28 mouse cellular contexts compared by ENCODE assay signal in genomic region chr9:6298547-6298946, GRCm38 (mm10). TPM values are rescaled to one million over a fixed set of nuclear protein-coding genes. Genes with fewer than 3 reads are reported as not detected.
DNase-seq lines count a peak whose midpoint lies in the region; ATAC-seq and TF ChIP-seq lines count a peak whose summit lies in the region.
"Had no signal": no experiment of that assay in that cellular context is flagged by ENCODE, and none has a peak within 500 bp of the region (broad histone marks: within the 10 kb centered on the region; RNA-seq: fewer than 3 reads in every experiment).

No protein-coding gene starts in this region.

- H3K4me2 ChIP-seq in stomach, postnatal 0 days (replicated peaks; ENCODE audit: low read depth): no peak overlapping the region
- H3K4me2 ChIP-seq: embryonic facial prominence, embryonic 12.5 days; embryonic facial prominence, embryonic 15.5 days; forebrain, embryonic 13.5 days; heart, embryonic 13.5 days; hindbrain, embryonic 14.5 days had no signal

- H3K27me3 ChIP-seq in stomach, postnatal 0 days (ENCODE audit: control insufficient read depth, insufficient read depth, low read length): no peaks in the 10 kb centered on the region
- H3K27me3 ChIP-seq: embryonic facial prominence, embryonic 12.5 days; embryonic facial prominence, embryonic 15.5 days; forebrain, embryonic 13.5 days; heart, embryonic 13.5 days; Patski had no signal

- H3K9me3 ChIP-seq in stomach, postnatal 0 days (ENCODE audit: control insufficient read depth, low read length): no peaks in the 10 kb centered on the region
- H3K9me3 ChIP-seq: embryonic facial prominence, embryonic 12.5 days; embryonic facial prominence, embryonic 15.5 days; forebrain, embryonic 13.5 days; heart, embryonic 13.5 days had no signal

- 62% methylated on average over 2 of the region's 2 CpGs for WGBS in stomach, postnatal 0 days

- TF ChIP-seq CTCF in stomach, postnatal 0 days (IDR thresholded peaks at IDR 0.05; ENCODE audit: low read depth): no peak

- no peak overlapping the region for H3K4me3 ChIP-seq in stomach, postnatal 0 days (ENCODE audit: low read depth, low read length)
- H3K4me3 ChIP-seq: embryonic facial prominence, embryonic 12.5 days; embryonic facial prominence, embryonic 15.5 days; forebrain, embryonic 13.5 days; gastrocnemius, adult 2 months; heart, embryonic 13.5 days had no signal

- H3K36me3 ChIP-seq in stomach, postnatal 0 days (ENCODE audit: control insufficient read depth, insufficient read depth, low read length): no peaks in the 10 kb centered on the region
- H3K36me3 ChIP-seq: embryonic facial prominence, embryonic 12.5 days; embryonic facial prominence, embryonic 15.5 days; heart, embryonic 13.5 days had no signal

- H3K4me1 ChIP-seq in stomach, postnatal 0 days (replicated peaks; ENCODE audit: control insufficient read depth, insufficient read depth): no peaks in the 10 kb centered on the region
- H3K4me1 ChIP-seq: embryonic facial prominence, embryonic 12.5 days; embryonic facial prominence, embryonic 15.5 days; heart, embryonic 13.5 days had no signal

- peak; percentile 84; the same call in 1 of the 2 replicates for ATAC-seq in stomach, postnatal 0 days (ENCODE audit: low FRiP score, low TSS enrichment)
- ATAC-seq: forebrain, embryonic 13.5 days; forebrain, postnatal 0 days; hindbrain, postnatal 0 days; inflammation-experienced regulatory T-cells, adult 6 months; intestine, embryonic 16.5 days; Patski had no signal

- no peak overlapping the region for H3K9ac ChIP-seq in stomach, postnatal 0 days (ENCODE audit: low read length)
- H3K9ac ChIP-seq: embryonic facial prominence, embryonic 12.5 days; embryonic facial prominence, embryonic 15.5 days; forebrain, embryonic 13.5 days; forebrain, postnatal 0 days; heart, embryonic 13.5 days; hindbrain, embryonic 14.5 days had no signal

- no peak for TF ChIP-seq EP300 in stomach, postnatal 0 days (optimal IDR thresholded peaks at IDR 0.05)

- no peak overlapping the region for H3K27ac ChIP-seq in stomach, postnatal 0 days (replicated peaks)
- H3K27ac ChIP-seq: embryonic facial prominence, embryonic 12.5 days; embryonic facial prominence, embryonic 15.5 days; forebrain, embryonic 13.5 days; gastrocnemius, adult 2 months; heart, embryonic 13.5 days; hindbrain, embryonic 14.5 days; hindbrain, postnatal 0 days had no signal

- peak; percentile 8 for DNase-seq in retina, postnatal 1 day
- no peak for DNase-seq in retina, embryonic 14.5 days (ENCODE audit: low spot score)
- DNase-seq in fat pad, adult 2 months (ENCODE audit: extremely low read depth, low read depth, low spot score): peak; percentile 8
- no peak for DNase-seq in stomach, postnatal 0 days (ENCODE audit: low spot score)
- DNase-seq in cerebellum, postnatal 25 days: no peak
- DNase-seq in B cell, adult 2 months: no peak
- DNase-seq: adrenal gland, postnatal 10 days; cerebellum, adult 11-12 months; cerebellum, adult 8-10 months; cerebellum, postnatal 14 days; forebrain, postnatal 0 days; gastrocnemius, adult 2 months; gastrocnemius, postnatal 14 days; heart, adult 18-20 months; heart, postnatal 14 days; heart, postnatal 4 days; kidney, adult 18-20 months had no signal

RNA-seq across cellular contexts. Expression of gene Ddi1, which starts 28.9 kb away (rescaled TPM):
- polyA plus RNA-seq in stomach, postnatal 0 days (2015; fragmentation: Nextera tagmentation; extraction: Ambion mirVana): 0.05 TPM in 2 replicates
- polyA plus RNA-seq: brain, embryonic 14.5 days; forebrain, embryonic 13.5 days; forebrain, postnatal 0 days; frontal cortex, adult 2 months; hindbrain, embryonic 14.5 days had no signal

Comparison
In these comparisons a context has a peak if more than half of its experiments do, and no peak if none do; other contexts are left out.
1. DNase-seq: peak in retina, postnatal 1 day (single experiment) and fat pad, adult 2 months (single experiment); none in retina, embryonic 14.5 days (single experiment), stomach, postnatal 0 days (single experiment), cerebellum, postnatal 25 days (0 of 2) and B cell, adult 2 months (0 of 2).